Mouse (Mus musculus): ENCODE measurements around the gene Pih1d1.

DNA sequence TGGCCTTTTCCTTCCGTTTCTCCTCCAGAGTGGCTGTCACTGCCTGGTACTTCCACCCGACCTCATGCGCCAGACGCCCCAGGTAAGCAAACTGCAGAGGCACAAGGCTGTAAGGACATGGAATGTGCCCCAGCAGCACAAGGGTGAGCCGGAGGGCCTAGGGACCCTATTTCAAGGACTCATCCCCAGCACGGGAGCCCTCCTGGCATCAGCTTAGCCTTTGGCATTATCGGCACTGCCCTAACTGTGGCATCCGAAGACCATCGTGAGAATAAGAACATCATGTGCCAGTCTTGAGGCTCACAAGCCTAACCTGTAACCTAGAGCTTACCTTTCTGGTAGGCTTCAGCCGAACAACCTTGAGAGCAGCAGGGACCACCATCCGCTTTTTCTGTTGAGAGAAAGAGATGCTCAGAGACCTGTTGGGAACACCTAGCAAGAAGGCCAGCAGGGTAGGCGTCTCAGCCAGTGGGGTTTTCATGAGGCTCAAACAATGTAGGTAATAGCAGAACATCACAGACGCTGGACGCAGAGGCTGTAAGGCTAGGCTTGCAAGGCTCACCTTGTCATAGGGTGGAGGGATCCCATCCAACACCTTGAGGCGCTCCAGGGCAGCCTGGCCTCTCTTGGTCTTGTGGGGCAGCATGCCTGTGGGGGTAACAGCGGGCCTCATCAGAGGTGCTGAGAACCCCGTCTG is 27.8 kb upstream of the Pih1d1 start:
- TF ChIP-seq ZMIZ1 (IDR thresholded peaks at IDR 0.05; ENCODE audit: low read depth, low read length) (no peak), CTCF (IDR thresholded peaks at IDR 0.05 in 2 of 3, conservative IDR thresholded peaks at IDR 0.05 in 1 of 3; ENCODE audit: control insufficient read depth in 1 of 3, insufficient read depth in 1 of 3, low read depth in 2 of 3, low read length in 3 of 3, poor library complexity in 1 of 3, severe bottlenecking in 1 of 3) (no peak), MYB (IDR thresholded peaks at IDR 0.05; ENCODE audit: low read depth, low read length) (no peak), ZKSCAN1 (IDR thresholded peaks at IDR 0.05; ENCODE audit: low read depth, low read length) (no peak), TAL1 (IDR thresholded peaks at IDR 0.05; ENCODE audit: low read length) (no peak), MYC (IDR thresholded peaks at IDR 0.05; ENCODE audit: low read depth, low read length) (no peak), EP300 (IDR thresholded peaks at IDR 0.05; ENCODE audit: low read depth in 1 of 2, low read length in 2 of 2) (no peak), GATA1 (IDR thresholded peaks at IDR 0.05; ENCODE audit: low read depth, low read length) (no peak), CHD1 (IDR thresholded peaks at IDR 0.05; ENCODE audit: low read depth, low read length) (no peak), POLR2A (IDR thresholded peaks at IDR 0.05; ENCODE audit: control insufficient read depth in 1 of 2, insufficient read depth in 1 of 2, low read depth in 1 of 2, low read length in 2 of 2, poor library complexity in 1 of 2) (peak in 1 of 2 experiments; percentile 25; a peak in 2 of 4 replicates)
